Mouse (Mus musculus) heart, embryonic 15.5 days (tissue): ENCODE data around the gene C130060K24Rik. TPM values are rescaled to one million over a fixed set of nuclear protein-coding genes. Genes with fewer than 3 reads are reported as not detected.

Experiments used
- ATAC-seq: fragments of 200-750 bp; cut with Nextera tagmentation; replicated peaks from 2 replicates; pipeline ENCODE4 v1.8.0; 2017; ENCODE audit warnings: low read depth, moderate TSS enrichment; ENCODE audit not compliant: insufficient number of reproducible peaks, insufficient read depth, low FRiP score
- H3K27ac ChIP-seq: fragments of 300-500 bp; sonication (generic); 2 replicates; pipeline ENCODE4 v1.5.1; 2015; ENCODE audit warnings: mild to moderate bottlenecking, inconsistent platforms
- H3K27me3 ChIP-seq: fragments of 300-500 bp; sonication (generic); 2 replicates; pipeline ENCODE4 v1.6.1; 2015; ENCODE audit warnings: inconsistent platforms
- H3K36me3 ChIP-seq: fragments of 300-500 bp; sonication (generic); 2 replicates; pipeline ENCODE4 v1.6.1; 2015; ENCODE audit warnings: mild to moderate bottlenecking, inconsistent platforms
- H3K4me1 ChIP-seq: fragments of 300-500 bp; sonication (generic); replicated peaks from 2 replicates; pipeline ENCODE4 v1.6.1; 2015; ENCODE audit warnings: inconsistent platforms
- H3K4me2 ChIP-seq: fragments of 300-500 bp; sonication (generic); 2 replicates; pipeline ENCODE4 v1.6.1; 2015; ENCODE audit warnings: inconsistent platforms, mild to moderate bottlenecking, moderate library complexity
- H3K4me3 ChIP-seq: fragments of 300-500 bp; sonication (generic); 2 replicates; pipeline ENCODE4 v1.5.1; 2015; ENCODE audit warnings: mild to moderate bottlenecking, inconsistent platforms
- H3K9ac ChIP-seq: fragments of 300-500 bp; sonication (generic); 2 replicates; pipeline ENCODE4 v1.6.1; 2015; ENCODE audit warnings: mild to moderate bottlenecking, inconsistent platforms
- H3K9me3 ChIP-seq: fragments of 300-500 bp; sonication (generic); replicated peaks from 2 replicates; pipeline ENCODE4 v1.6.1; 2016; ENCODE audit warnings: inconsistent platforms
- WGBS: fragments of 180-500 bp; shearing (Covaris S2); methylation state at CpG from one replicate; pipeline ENCODE4 v1.1.7; 2015; ENCODE audit warnings: mixed read lengths; 5-methylcytosine and 5-hydroxymethylcytosine counted together
- polyA plus RNA-seq: library from polyadenylated mRNA; unstranded; fragments of >200 nt; fragmentation: Nextera tagmentation; extraction: Ambion mirVana; gene quantifications from 2 replicates; pipeline ENCODE4 v1.2.1, GENCODE M21; 2015

C130060K24Rik gene
- polyA plus RNA-seq, 1 experiment from 2014 or later, result not detected

GRCm38 (mm10) chr6:65465294-65465693, 84.4 kb downstream of the C130060K24Rik start:
- Histone ChIP-seq H3K9ac (no peak overlapping the region), H3K4me3 (no peak overlapping the region), H3K27me3 (no peaks in the 10 kb centered on the region), H3K4me2 (no peak overlapping the region), H3K9me3 (no peaks in the 10 kb centered on the region), H3K4me1 (no peaks in the 10 kb centered on the region), H3K27ac (no peak overlapping the region), H3K36me3 (no peaks in the 10 kb centered on the region)
- 74% methylated on average over 1 of the region's 1 CpGs for whole genome bisulfite sequencing
- no peak for ATAC-seq

DNA sequence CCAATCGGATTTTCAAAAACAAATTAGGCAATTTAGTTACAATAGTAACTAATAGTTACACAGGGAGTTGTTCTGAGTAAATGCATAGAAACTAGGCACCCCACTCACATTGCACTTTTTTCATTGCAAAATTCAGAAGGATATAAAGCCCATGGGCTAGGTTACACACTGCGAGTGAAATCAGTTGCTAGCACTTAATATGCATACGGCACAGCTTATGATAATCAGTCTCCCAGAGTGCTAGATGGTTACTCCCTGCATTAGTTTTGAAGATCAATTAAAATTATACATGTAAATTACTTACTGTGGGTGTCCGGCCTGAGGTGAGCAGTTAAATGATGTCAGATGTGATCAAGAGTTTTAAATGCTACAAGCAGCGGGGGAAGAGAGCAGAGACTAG, 89.4 kb downstream of the C130060K24Rik start:
- Histone ChIP-seq H3K4me3 (no peak overlapping the region), H3K9ac (no peak overlapping the region), H3K27ac (no peak overlapping the region), H3K4me2 (no peak overlapping the region), H3K4me1 (no peaks in the 10 kb centered on the region), H3K27me3 (no peaks in the 10 kb centered on the region), H3K9me3 (no peaks in the 10 kb centered on the region), H3K36me3 (no peaks in the 10 kb centered on the region)
- WGBS, result 82% methylated on average over 5 of the region's 5 CpGs
- no peak for ATAC-seq

GRCm38 (mm10) chr6:65472455-65472854, 91.5 kb downstream of the C130060K24Rik start:
- no peak overlapping the region for H3K4me2 ChIP-seq
- no peaks in the 10 kb centered on the region for H3K4me1 ChIP-seq
- H3K27me3 ChIP-seq, result no peaks in the 10 kb centered on the region
- H3K4me3 ChIP-seq, result no peak overlapping the region
- no peak for ATAC-seq
- H3K36me3 ChIP-seq, result no peaks in the 10 kb centered on the region
- no peaks in the 10 kb centered on the region for H3K9me3 ChIP-seq
- no peak overlapping the region for H3K27ac ChIP-seq
- 76% methylated on average over 7 of the region's 7 CpGs for WGBS
- H3K9ac ChIP-seq, result no peak overlapping the region

GRCm38 (mm10) chr6:65498786-65499185, 117.9 kb downstream of the C130060K24Rik start:
- Histone ChIP-seq H3K9me3 (no peaks in the 10 kb centered on the region), H3K4me2 (no peak overlapping the region), H3K9ac (no peak overlapping the region), H3K4me3 (no peak overlapping the region), H3K4me1 (no peaks in the 10 kb centered on the region), H3K36me3 (no peaks in the 10 kb centered on the region), H3K27ac (no peak overlapping the region), H3K27me3 (no peaks in the 10 kb centered on the region)
- no peak for ATAC-seq

Other genes starting within 250 kb of the C130060K24Rik start
- gene Hpgds, start 236.2 kb upstream of the C130060K24Rik start, polyA plus RNA-seq, result 3.0 and 4.2 TPM in 2 replicates
- 0.95 and 1.1 TPM in 2 replicates for gene Tnip3, start 144.2 kb downstream of the C130060K24Rik start, polyA plus RNA-seq